Mouse (Mus musculus) intestine, postnatal 0 days (tissue): ENCODE results near the gene Pak7. TPM values are rescaled to one million over a fixed set of nuclear protein-coding genes. Genes with fewer than 3 reads are reported as not detected.
"Not testable (repeated sequence)": the region's sequence is repeated elsewhere in the genome, so short reads cannot be mapped to it uniquely, and the experiment has no call there.

Experiments used
- ATAC-seq: fragments of 200-750 bp; cut with Nextera tagmentation; 2 replicates; pipeline ENCODE4 v1.8.0; 2017; ENCODE audit warnings: mild to moderate bottlenecking, moderate TSS enrichment, moderate library complexity
- H3K27ac ChIP-seq: fragments of 300-500 bp; sonication (generic); 2 replicates; pipeline ENCODE4 v1.5.1; 2014; ENCODE audit warnings: mild to moderate bottlenecking, low read depth, low read length, moderate library complexity
- H3K27me3 ChIP-seq: fragments of 300-500 bp; sonication (generic); replicated peaks from 2 replicates; pipeline ENCODE4 v1.6.1; 2014; ENCODE audit warnings: low read length, mixed read lengths; ENCODE audit not compliant: control insufficient read depth, insufficient read depth
- H3K36me3 ChIP-seq: fragments of 300-500 bp; sonication (generic); 2 replicates; pipeline ENCODE4 v1.6.1; 2014; ENCODE audit warnings: mild to moderate bottlenecking, moderate library complexity; ENCODE audit not compliant: control insufficient read depth, insufficient read depth
- H3K4me1 ChIP-seq: fragments of 300-500 bp; sonication (generic); replicated peaks from 2 replicates; pipeline ENCODE4 v1.6.1; 2014; ENCODE audit warnings: antibody characterized with exemption, low read length, mixed read lengths; ENCODE audit not compliant: control insufficient read depth, insufficient read depth
- H3K4me2 ChIP-seq: fragments of 300-500 bp; sonication (generic); replicated peaks from 2 replicates; pipeline ENCODE4 v1.6.1; 2014; ENCODE audit warnings: low read depth, mild to moderate bottlenecking, moderate library complexity
- H3K4me3 ChIP-seq: fragments of 300-500 bp; sonication (generic); 2 replicates; pipeline ENCODE4 v1.5.1; 2014; ENCODE audit warnings: low read depth, low read length
- H3K9ac ChIP-seq: fragments of 300-500 bp; sonication (generic); 2 replicates; pipeline ENCODE4 v1.6.1; 2014; ENCODE audit warnings: mild to moderate bottlenecking, low read depth, low read length
- H3K9me3 ChIP-seq: fragments of 300-500 bp; sonication (generic); 2 replicates; pipeline ENCODE4 v1.6.1; 2016; ENCODE audit warnings: mixed run types; ENCODE audit not compliant: control insufficient read depth
- CTCF ChIP-seq: sonication (generic); IDR thresholded peaks from 2 replicates; pipeline ENCODE4 v1.5.1; 2016; ENCODE audit warnings: low read depth, mild to moderate bottlenecking, control low read depth, antibody characterized with exemption, moderate library complexity
- WGBS: fragments of 180-500 bp; shearing (Covaris S2); extraction: QIAGEN DNeasy Blood & Tissue Kit; methylation state at CpG from one replicate; pipeline ENCODE4 v1.1.7; 2014; 5-methylcytosine and 5-hydroxymethylcytosine counted together
- polyA plus RNA-seq: library from polyadenylated mRNA; unstranded; fragments of >200 nt; fragmentation: Nextera tagmentation; extraction: Ambion mirVana; gene quantifications from 2 replicates; pipeline ENCODE4 v1.2.1, GENCODE M21; 2015

Pak7 gene
- polyA plus RNA-seq, 1 experiment from 2014 or later: 0.29 TPM

DNA sequence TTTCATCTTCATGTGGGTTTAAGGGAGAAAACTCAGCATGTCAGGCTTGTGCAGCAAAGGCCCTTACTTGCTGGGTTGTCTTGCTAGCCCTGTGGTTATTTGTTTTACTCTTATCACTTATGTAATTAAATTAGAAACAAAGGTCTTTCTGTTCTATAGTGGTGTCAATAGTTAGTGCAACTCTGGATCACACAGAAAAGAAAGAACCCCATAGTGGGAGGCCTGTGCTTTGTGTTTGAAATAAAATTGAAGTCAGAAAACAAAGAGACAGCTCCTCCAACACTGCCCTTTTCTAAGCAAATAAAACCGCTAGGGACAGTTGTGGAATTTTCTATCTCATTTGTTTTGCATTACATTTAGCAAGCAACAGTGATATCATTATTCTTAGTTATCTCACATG, 15.4 kb downstream of the Pak7 start:
- no peak for ATAC-seq
- Histone ChIP-seq H3K4me3 (no peak overlapping the region), H3K27me3 (no peaks in the 10 kb centered on the region), H3K4me1 (no peaks in the 10 kb centered on the region), H3K9me3 (no peaks in the 10 kb centered on the region), H3K4me2 (no peak overlapping the region), H3K36me3 (no peaks in the 10 kb centered on the region), H3K9ac (no peak overlapping the region), H3K27ac (no peak overlapping the region)
- no peak for TF ChIP-seq CTCF
- 57% methylated on average over 1 of the region's 1 CpGs for WGBS

DNA sequence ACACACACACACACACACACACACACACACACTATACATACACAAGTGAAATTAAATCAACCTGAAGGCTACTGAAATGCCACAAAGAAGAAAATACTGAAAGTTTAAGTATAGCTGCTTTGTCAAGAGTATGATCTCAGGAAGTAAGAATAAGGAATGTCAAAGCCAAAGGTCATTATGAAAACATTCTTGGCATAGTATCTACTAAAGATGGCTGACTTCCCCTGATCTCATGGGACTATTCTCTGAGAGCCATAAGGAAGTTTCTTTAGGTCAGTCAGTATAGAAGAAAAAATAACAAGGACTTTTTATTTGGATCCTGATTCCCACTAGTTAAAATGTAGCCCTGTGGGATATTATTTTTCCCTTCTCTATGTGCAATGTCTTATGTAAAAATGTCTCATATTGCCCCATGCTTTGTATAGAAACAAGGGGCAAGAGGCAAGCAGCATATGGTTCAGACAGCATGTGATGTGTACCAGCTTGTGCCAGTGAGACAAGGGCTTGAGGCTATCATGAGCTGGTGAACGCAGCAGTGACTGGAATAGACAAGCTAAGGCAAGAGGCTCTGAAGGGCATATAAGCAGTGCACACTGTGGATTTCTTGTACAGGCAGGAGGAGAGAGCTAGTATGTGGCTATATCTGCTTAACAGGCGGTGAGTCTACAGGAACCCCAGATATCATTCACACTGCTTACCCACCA, 36.2 kb downstream of the Pak7 start:
- no peak overlapping the region for H3K4me2 ChIP-seq
- H3K4me1 ChIP-seq: no peaks in the 10 kb centered on the region
- no peaks in the 10 kb centered on the region for H3K9me3 ChIP-seq

DNA sequence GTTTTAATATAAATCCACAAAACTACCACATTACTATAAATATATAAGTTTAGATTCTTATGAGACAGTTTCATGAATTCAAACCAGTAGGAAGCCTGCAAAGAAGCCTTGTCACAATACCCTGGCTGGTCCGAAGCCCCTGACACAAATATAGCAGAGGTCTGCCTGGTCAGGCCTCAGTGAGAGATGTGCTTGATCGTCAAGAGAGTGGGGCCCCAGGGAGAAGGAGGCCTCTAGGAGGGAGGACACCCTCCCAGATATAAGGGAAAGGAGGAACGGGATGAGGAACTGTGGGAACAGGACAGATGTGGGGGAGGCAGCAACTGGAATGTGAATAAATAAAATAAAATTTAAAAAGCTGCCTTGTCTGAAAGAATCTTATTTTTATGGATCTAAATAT, 37.3 kb downstream of the Pak7 start:
- no peak overlapping the region for H3K27ac ChIP-seq
- H3K36me3 ChIP-seq: no peaks in the 10 kb centered on the region
- no peak for ATAC-seq
- no peaks in the 10 kb centered on the region for H3K27me3 ChIP-seq
- WGBS: 61% methylated on average over 3 of the region's 3 CpGs
- no peak overlapping the region for H3K4me2 ChIP-seq
- H3K9me3 ChIP-seq: no peaks in the 10 kb centered on the region
- H3K4me3 ChIP-seq: no peak overlapping the region
- H3K9ac ChIP-seq: no peak overlapping the region
- no peak for TF ChIP-seq CTCF
- no peaks in the 10 kb centered on the region for H3K4me1 ChIP-seq

More for the DNA sequence above, 36.2 kb downstream of the Pak7 start:
- Histone ChIP-seq H3K9ac (no peak overlapping the region), H3K36me3 (no peaks in the 10 kb centered on the region), H3K27me3 (no peaks in the 10 kb centered on the region), H3K27ac (no peak overlapping the region), H3K4me3 (no peak overlapping the region)
- TF ChIP-seq CTCF: no peak
- WGBS: 81% methylated on average over 2 of the region's 2 CpGs
- no peak for ATAC-seq

DNA sequence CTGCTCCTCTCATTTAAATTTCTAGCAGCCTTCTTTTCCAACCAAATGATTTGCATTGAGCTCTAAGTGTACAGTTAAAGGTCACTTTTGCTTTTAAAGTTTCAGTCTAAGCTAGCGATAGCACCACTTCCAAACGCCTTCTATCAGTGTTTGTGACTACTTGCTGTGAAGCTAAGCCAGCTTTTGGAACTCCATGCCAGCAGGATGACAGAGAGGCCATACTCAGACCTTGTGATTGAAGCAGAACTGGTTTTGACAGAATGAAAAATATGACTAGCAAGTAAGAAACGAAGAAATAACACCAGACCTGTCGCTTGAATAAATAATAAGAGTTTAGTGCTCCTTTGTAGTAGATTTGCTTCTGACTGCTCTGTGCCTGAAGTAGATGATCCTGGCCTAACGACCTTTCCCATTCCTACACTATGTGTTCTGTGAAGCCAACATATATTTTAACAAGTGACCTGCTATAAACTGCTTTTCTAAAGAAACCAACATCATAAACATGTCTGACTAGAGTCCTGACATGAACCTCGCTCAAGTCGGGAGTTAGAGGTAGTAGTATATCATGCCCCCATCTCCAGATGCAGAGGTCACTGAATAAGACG, 38.0 kb downstream of the Pak7 start:
- Histone ChIP-seq H3K4me2 (no peak overlapping the region), H3K4me1 (no peaks in the 10 kb centered on the region), H3K27me3 (no peaks in the 10 kb centered on the region), H3K9me3 (no peaks in the 10 kb centered on the region), H3K27ac (no peak overlapping the region), H3K36me3 (no peaks in the 10 kb centered on the region), H3K9ac (no peak overlapping the region), H3K4me3 (no peak overlapping the region)
- no peak for TF ChIP-seq CTCF
- 71% methylated on average over 8 of the region's 8 CpGs for WGBS
- no peak for ATAC-seq

DNA sequence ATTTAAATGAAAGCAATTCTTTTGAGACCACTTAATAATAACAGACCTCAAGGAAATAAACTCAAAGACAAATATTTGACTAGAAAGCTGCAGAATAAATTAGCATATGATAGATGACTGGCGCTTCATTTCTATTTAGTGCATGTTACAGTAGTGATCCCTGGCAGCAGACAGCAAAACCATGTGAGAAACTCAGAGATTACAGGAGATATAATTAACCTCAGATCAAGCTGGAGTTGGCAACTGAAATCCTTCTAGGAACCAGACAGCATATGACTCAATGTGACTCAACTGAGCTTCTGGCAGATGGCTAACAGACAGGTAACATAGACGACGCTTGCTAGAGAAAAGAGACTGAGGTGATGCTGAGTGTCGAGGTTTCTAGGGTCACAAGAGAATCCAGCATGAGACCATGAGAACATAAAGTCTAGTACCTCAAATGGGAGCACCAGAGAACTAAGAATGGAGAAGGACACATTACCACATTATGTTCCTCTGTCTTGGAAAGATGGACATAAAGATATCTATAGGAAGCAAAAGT, 43.5 kb downstream of the Pak7 start:
- not testable (repeated sequence) for H3K4me1 ChIP-seq, H3K36me3 ChIP-seq, H3K9me3 ChIP-seq, H3K27ac ChIP-seq, H3K27me3 ChIP-seq, H3K9ac ChIP-seq, ATAC-seq, H3K4me3 ChIP-seq, H3K4me2 ChIP-seq
- 84% methylated on average over 4 of the region's 4 CpGs for WGBS

DNA sequence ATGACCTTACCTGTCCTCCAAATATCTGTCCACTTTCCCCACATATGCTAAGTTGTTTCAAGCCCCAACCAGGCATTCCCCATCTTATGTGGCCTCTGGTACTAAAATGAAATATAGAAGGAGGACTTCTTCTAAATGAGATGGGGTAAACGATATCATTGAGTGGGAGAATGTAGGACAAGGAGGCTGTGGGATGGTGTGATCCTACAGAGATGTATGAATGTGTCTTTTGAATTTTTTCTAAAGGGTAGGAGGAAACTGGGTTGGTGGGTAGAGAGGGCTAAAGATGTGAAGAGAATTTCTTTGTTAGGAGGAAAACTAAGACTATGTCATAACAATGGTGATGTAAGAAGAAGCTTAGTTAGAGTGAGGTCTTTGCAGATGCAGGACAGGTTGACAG, 57.8 kb downstream of the Pak7 start:
- H3K27ac ChIP-seq: no peak overlapping the region
- no peaks in the 10 kb centered on the region for H3K27me3 ChIP-seq
- H3K4me3 ChIP-seq: no peak overlapping the region
- no peaks in the 10 kb centered on the region for H3K9me3 ChIP-seq
- H3K4me1 ChIP-seq: no peaks in the 10 kb centered on the region
- 82% methylated on average over 1 of the region's 1 CpGs for WGBS
- H3K36me3 ChIP-seq: no peaks in the 10 kb centered on the region
- H3K9ac ChIP-seq: no peak overlapping the region
- ATAC-seq: no peak
- no peak overlapping the region for H3K4me2 ChIP-seq
- no peak for TF ChIP-seq CTCF
